Mouse (Mus musculus): ENCODE data around the gene Il17rc.

The Il17rc gene

GRCm38 (mm10) chr6:113499346-113499745 is 28.1 kb downstream of the Il17rc start:
- no peak for DNase-seq (ENCODE audit: low spot score)

- no peak for DNase-seq (ENCODE audit: low spot score)
These were observed 30.3 kb downstream of the Il17rc start, which contains the start of gene Prrt3 for GRCm38 (mm10) chr6:113501388-113502084. Gene Prrt3, minus strand, starts transcription at chr6:113501931.

GRCm38 (mm10) chr6:113502801-113503200 is 31.6 kb downstream of the Il17rc start:
- no peak for DNase-seq (ENCODE audit: low spot score)

- DNase-seq (ENCODE audit: low spot score): no peak
These were observed 34.5 kb downstream of the Il17rc start for GRCm38 (mm10) chr6:113505689-113506088.

GRCm38 (mm10) chr6:113507130-113507529 is 35.9 kb downstream of the Il17rc start:
- DNase-seq (ENCODE audit: low spot score): no peak

DNA sequence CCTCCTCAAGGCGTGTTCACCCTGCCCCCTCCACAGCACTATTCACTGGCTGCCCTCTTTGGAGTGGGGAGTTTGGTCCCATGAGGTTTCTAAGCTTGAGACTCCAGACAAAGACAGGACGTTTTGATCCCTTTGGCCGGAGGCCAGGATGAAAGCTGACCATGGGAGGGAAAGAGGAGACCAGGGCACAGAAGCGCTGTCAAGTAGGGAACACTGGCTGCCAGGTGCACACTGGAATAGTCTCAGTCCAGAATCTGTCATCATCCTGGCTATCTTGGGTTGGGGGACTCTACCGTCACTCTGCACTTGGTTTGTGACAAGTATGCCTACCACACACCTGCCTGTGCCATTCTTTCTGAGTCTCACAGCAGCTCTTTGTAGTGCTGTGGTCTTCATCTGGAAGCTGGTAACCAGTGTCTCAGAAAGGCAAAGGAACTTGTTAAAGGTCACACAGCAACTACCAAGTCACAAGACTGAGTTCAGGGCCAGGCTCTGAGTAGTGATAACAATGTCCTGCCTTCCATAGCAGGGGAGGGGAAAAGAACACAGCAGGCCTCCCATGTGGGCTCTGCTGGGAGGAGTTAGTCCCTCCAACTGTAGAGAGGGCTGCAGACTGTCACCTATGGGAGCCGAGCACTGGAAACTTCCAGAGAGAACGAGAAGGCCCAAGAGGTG is 37.2 kb downstream of the Il17rc start:
- DNase-seq (ENCODE audit: low spot score): no peak

- DNase-seq (ENCODE audit: low spot score): no peak
These were observed 37.7 kb downstream of the Il17rc start for GRCm38 (mm10) chr6:113508947-113509280.

DNA sequence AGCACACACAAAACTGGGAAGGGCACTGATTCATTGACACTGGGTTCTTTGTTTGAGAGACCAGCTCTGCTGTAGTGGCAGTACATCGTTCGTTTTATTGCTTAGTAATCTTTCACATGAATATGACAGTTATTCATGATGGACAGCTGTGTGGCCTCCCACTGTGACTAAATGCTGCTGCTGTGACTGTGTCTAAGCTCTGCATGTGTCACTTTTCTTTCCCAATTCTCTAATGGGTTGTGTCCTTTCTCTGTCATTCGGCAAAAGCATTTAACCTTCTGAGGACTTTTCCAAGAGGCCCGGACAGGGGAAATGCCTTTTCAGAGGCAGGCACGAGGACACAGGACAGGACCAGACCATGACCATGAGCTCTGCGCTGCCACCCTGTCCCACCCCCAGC is 42.7 kb downstream of the Il17rc start:
- DNase-seq (ENCODE audit: low spot score): no peak

DNA sequence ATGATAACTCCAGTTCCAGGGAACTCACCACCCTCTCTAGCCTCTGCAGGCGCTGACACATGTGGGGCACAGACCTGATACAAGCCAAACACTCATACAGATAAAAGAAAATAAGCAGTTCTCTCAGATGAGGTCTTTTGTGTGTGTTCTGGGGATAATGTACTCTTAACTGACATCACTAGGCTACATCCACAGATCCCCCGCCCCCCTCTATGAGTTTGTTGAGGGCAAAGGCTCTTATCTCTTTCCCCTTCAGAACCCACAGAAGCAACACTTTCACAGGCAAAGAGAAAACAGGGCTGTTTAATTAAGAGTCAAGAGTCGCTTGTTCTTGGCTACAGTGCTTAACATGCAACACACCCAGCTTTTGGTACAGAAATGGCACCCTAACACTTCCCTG is 43.4 kb downstream of the Il17rc start:
- DNase-seq (ENCODE audit: low spot score): no peak

DNA sequence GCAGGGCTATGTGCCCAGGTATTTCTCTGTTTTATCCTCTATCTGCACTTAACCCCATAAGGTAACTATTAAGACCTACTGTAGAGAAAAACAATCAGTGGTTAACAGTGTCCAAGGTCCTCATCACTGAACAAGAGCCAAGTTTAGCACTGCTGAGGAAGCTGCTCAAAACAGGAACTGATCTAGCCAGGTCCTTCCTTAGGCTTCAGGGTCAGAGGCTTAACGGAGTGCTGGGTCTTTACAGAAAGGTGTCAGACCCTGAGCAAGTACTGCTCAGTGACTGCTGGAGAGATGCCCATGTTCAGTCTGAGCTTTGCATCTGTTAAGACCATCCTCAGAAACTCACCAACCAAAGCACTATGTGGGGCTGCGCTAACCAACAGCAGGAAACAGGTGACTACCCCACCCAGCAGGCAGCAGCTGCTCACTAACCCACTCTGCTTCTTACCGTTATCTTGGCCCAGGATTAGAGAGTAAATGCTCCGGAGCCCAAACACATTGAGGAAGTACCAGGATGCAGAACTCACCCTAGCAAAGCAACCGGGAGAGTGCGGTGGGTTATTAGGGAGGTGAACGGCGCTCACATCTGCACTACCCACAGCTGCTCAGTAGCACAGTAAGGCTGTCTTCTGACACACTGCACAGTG is 46.3 kb downstream of the Il17rc start:
- no peak for DNase-seq (ENCODE audit: low spot score)

- no peak for DNase-seq (ENCODE audit: low spot score)
These were observed 51.1 kb downstream of the Il17rc start for GRCm38 (mm10) chr6:113522310-113522709.

DNA sequence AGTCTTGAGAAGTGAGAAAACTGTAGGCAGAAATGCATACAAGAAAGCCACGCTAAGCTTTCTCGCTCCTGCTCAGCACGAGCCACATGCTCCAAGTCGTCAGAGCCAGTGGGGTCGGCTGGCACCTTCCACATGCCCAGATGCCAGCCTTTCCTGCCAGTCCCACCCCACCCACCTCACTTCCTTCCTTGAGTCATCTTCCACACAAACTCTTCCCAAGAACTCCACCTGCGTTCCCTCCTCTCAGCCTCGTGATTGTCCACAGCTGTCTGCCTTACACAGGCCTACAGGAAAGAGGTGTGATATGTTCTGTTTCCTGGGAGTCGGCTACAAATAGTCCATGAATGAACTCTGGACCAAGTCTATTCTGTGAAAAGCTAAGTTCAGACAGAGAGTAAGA is 52.2 kb downstream of the Il17rc start:
- no peak for DNase-seq (ENCODE audit: low spot score)

DNA sequence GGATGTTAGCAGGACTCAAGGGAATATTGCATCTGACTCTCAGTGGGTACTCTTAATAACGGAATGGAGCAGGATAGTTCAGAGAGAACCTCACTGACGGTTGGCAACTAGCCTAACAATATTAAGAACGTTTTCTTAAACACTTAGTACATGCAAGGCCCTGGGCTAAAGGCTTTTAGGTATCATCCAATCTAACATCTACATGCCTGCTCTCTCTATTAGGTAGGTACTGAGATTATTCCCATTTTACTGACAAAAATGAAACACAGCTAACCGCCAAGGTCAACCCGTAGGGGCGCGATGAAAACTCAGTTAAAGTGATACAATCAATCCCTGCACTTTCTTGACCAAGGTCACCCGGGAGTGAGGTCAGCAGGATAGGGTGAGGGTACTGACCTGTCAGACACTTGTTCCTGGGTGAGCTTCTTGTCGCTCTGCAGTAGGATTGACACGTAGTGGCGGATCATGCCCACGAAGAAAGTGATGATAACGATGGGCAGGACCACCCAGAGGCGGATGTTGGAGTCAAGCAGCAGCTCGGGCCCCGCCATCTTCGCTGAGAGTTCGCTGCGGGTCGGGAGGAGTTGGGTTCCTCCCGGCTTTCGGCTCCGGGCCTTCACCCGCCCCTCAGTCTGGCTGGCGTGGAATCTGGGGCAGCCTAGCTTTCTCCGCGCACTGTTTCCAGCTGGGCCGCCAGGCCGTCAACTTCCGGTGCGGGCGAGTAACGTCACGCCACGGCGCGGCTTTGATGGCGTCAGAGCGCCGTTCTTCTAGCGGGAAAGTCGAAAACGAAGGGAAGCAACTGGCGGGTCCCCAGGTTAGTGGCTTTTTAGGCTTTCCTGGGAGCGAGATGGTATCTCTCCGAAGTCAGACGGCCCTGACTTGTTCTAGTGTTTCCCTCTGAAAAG is 60.0 kb downstream of the Il17rc start, which contains the start of the genes Emc3 and Fancd2:
Gene Emc3, minus strand, starts transcription at position 721 of the 908 bp plus-strand sequence.
Gene Fancd2, plus strand, starts transcription at position 751 of the 908 bp plus-strand sequence.
- peak; percentile 73 for DNase-seq (ENCODE audit: low spot score)

- DNase-seq (ENCODE audit: low spot score): no peak
These were observed 60.7 kb downstream of the Il17rc start for GRCm38 (mm10) chr6:113531840-113532404.

All from ovary, adult 18-20 months (tissue).